Mouse (Mus musculus): ENCODE measurements around the gene Pced1a. TPM values are rescaled to one million over a fixed set of nuclear protein-coding genes. Genes with fewer than 3 reads are reported as not detected.

Pced1a gene
- total and polyA plus RNA-seq, 2 experiments: 6.3 to 29.0 TPM

DNA sequence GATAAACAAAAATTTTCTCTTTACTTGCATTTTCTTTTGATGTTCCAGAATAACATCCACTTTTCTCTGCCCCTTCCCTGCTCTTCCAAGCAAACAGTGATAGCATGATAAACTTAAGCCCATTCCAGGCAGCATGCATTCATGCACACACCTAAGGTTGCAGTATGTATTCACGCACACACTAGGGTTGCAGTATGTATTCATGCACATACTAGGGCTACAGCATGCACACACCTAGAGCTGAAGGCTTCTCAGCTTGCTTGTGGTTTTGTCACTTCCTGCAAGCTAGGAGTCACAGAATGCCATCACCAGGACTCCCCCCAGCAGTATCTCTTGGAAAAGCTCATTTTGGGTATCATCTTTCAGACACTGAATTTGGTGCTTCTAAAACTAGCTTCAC lies 12.3 kb upstream of the Pced1a start:
- WGBS: 96% methylated on average over 1 of the region's 1 CpGs
- DNase-seq (ENCODE audit: extremely low read depth, low read depth, low spot score): no peak
- Histone ChIP-seq H3K4me3 (ENCODE audit: insufficient read depth, low read depth, low read length) (no peak overlapping the region), H3K4me1 (ENCODE audit: control insufficient read depth, insufficient read depth, low read length) (no peaks in the 10 kb centered on the region), H3K27ac (replicated peaks; ENCODE audit: insufficient read depth, low read depth, low read length) (no peak overlapping the region), H3K9ac (ENCODE audit: low read depth, low read length) (no peak overlapping the region), H3K79me2 (ENCODE audit: control insufficient read depth, insufficient read depth, low read length) (peaks cover 5% of the 10 kb centered on the region; the same call in 1 of the 2 replicates), H3K27me3 (ENCODE audit: control insufficient read depth, insufficient read depth, low read length) (no peaks in the 10 kb centered on the region), H3K36me3 (ENCODE audit: control insufficient read depth, insufficient read depth, low read length) (peaks cover 8% of the 10 kb centered on the region; the same call in 1 of the 2 replicates)
- no peak for TF ChIP-seq POLR2A (IDR thresholded peaks at IDR 0.05; ENCODE audit: extremely low read depth, insufficient read depth, low read length)
- no peak for TF ChIP-seq CTCF (IDR thresholded peaks at IDR 0.05; ENCODE audit: low read depth, low read length)

DNA sequence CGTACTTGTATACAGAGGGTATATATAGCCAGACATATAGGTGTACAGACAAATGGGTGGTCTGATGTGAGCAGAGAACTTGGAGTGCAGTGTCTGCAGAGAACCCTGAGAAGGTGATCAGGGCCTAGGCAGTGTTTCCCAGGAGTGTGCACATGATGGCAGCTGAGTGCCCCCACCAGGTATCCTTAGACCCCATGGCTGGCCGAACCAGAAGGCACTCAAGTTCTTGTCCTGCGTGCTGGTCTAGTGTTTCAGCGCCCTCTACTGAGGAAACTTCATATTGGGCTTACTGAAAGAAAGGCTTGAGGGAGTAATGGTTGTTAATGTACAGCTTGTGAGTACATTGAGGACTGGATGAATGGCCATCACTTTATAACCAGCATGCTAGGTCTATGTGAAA lies 8.7 kb upstream of the Pced1a start:
- Histone ChIP-seq H3K27ac (replicated peaks; ENCODE audit: insufficient read depth, low read depth, low read length) (no peak overlapping the region), H3K4me3 (ENCODE audit: insufficient read depth, low read depth, low read length) (no peak overlapping the region), H3K27me3 (ENCODE audit: control insufficient read depth, insufficient read depth, low read length) (no peaks in the 10 kb centered on the region), H3K36me3 (ENCODE audit: control insufficient read depth, insufficient read depth, low read length) (no peaks in the 10 kb centered on the region), H3K4me1 (ENCODE audit: control insufficient read depth, insufficient read depth, low read length) (no peaks in the 10 kb centered on the region), H3K79me2 (ENCODE audit: control insufficient read depth, insufficient read depth, low read length) (peaks cover 5% of the 10 kb centered on the region; the same call in 1 of the 2 replicates), H3K9ac (ENCODE audit: low read depth, low read length) (no peak overlapping the region)
- TF ChIP-seq CTCF (IDR thresholded peaks at IDR 0.05; ENCODE audit: low read depth, low read length): peak; percentile 50
- TF ChIP-seq POLR2A (IDR thresholded peaks at IDR 0.05; ENCODE audit: extremely low read depth, insufficient read depth, low read length): no peak
- 23% methylated on average over 4 of the region's 4 CpGs for WGBS
- peak; percentile 44 for DNase-seq (ENCODE audit: extremely low read depth, low read depth, low spot score)

DNA sequence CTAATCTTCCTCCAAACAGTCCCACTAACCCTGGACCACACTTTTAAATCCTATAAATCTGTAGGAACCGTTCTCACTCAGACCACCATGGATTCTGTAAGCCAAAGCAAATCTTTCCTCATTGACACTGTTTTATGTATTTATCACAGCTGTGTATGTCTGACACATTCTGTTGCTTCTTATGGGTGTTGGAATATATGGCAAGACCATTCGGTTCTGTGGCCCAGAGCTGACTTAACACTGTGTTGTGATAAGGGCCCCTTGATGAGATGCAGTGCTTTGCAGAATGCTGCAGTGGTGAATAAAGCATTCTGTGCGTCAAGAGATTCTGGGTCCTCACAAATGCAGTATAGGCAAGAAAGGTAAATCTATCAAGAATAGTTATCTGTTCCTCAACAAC lies 7.7 kb upstream of the Pced1a start:
- 91% methylated on average over 3 of the region's 3 CpGs for WGBS
- H3K9ac ChIP-seq (ENCODE audit: low read depth, low read length): no peak overlapping the region
- TF ChIP-seq CTCF (IDR thresholded peaks at IDR 0.05; ENCODE audit: low read depth, low read length): no peak
- TF ChIP-seq POLR2A (IDR thresholded peaks at IDR 0.05; ENCODE audit: extremely low read depth, insufficient read depth, low read length): no peak
- no peaks in the 10 kb centered on the region for H3K4me1 ChIP-seq (ENCODE audit: control insufficient read depth, insufficient read depth, low read length)
- no peaks in the 10 kb centered on the region for H3K36me3 ChIP-seq (ENCODE audit: control insufficient read depth, insufficient read depth, low read length)
- DNase-seq (ENCODE audit: extremely low read depth, low read depth, low spot score): no peak
- no peak overlapping the region for H3K4me3 ChIP-seq (ENCODE audit: insufficient read depth, low read depth, low read length)
- H3K27ac ChIP-seq (replicated peaks; ENCODE audit: insufficient read depth, low read depth, low read length): no peak overlapping the region
- no peaks in the 10 kb centered on the region for H3K27me3 ChIP-seq (ENCODE audit: control insufficient read depth, insufficient read depth, low read length)
- peaks cover 5% of the 10 kb centered on the region; the same call in 1 of the 2 replicates for H3K79me2 ChIP-seq (ENCODE audit: control insufficient read depth, insufficient read depth, low read length)

DNA sequence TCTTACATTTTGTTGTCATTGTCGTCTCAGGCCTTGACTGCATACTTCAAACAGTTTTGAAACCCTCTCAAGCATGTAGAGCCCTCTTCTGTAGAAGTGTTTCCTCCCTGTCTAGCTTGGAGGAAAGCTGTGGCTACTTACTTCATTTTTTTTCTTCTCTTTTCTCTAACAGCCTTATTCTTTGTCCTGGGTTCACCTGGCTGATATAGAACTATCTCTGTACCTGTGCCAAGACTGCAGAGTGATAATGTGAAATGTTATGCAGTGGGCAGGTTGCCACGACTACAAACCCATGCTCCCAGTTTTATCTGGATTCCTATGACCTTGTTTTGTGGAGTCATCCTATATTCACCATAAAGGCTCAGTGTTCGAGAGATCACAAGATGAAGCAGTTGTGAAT lies 6.0 kb upstream of the Pced1a start:
- no peak overlapping the region for H3K27ac ChIP-seq (replicated peaks; ENCODE audit: insufficient read depth, low read depth, low read length)
- TF ChIP-seq POLR2A (IDR thresholded peaks at IDR 0.05; ENCODE audit: extremely low read depth, insufficient read depth, low read length) (no peak), CTCF (IDR thresholded peaks at IDR 0.05; ENCODE audit: low read depth, low read length) (no peak)
- no peaks in the 10 kb centered on the region for H3K4me1 ChIP-seq (ENCODE audit: control insufficient read depth, insufficient read depth, low read length)
- no peak overlapping the region for H3K9ac ChIP-seq (ENCODE audit: low read depth, low read length)
- H3K79me2 ChIP-seq (ENCODE audit: control insufficient read depth, insufficient read depth, low read length): peaks cover 8% of the 10 kb centered on the region; the same call in 1 of the 2 replicates
- 72% methylated on average over 3 of the region's 3 CpGs for WGBS
- no peak overlapping the region for H3K4me3 ChIP-seq (ENCODE audit: insufficient read depth, low read depth, low read length)
- no peak for DNase-seq (ENCODE audit: extremely low read depth, low read depth, low spot score)
- no peaks in the 10 kb centered on the region for H3K36me3 ChIP-seq (ENCODE audit: control insufficient read depth, insufficient read depth, low read length)
- no peaks in the 10 kb centered on the region for H3K27me3 ChIP-seq (ENCODE audit: control insufficient read depth, insufficient read depth, low read length)

DNA sequence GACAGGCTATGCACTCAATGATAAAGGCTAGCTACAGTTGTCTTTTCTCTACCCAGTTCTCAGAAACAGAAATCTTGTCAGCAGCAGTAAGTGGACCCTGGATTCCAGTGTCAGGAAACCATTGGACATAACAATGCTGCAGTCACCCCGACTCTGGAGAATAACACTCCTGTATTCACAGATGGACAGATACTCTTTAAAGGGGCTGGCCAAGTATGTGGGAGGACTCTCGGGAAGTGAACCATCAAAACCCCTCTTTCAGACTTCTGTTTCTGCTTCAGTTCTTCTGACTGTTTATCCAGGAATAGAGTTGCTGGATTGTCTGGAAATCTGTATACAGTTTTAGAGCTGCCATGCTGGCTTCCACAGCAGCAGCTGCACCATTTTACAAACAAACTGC lies 5.3 kb upstream of the Pced1a start:
- Histone ChIP-seq H3K36me3 (ENCODE audit: control insufficient read depth, insufficient read depth, low read length) (no peaks in the 10 kb centered on the region), H3K4me1 (ENCODE audit: control insufficient read depth, insufficient read depth, low read length) (no peaks in the 10 kb centered on the region), H3K27me3 (ENCODE audit: control insufficient read depth, insufficient read depth, low read length) (no peaks in the 10 kb centered on the region), H3K4me3 (ENCODE audit: insufficient read depth, low read depth, low read length) (no peak overlapping the region), H3K27ac (replicated peaks; ENCODE audit: insufficient read depth, low read depth, low read length) (no peak overlapping the region), H3K79me2 (ENCODE audit: control insufficient read depth, insufficient read depth, low read length) (peaks cover 8% of the 10 kb centered on the region; the same call in 1 of the 2 replicates), H3K9ac (ENCODE audit: low read depth, low read length) (no peak overlapping the region)
- DNase-seq (ENCODE audit: extremely low read depth, low read depth, low spot score): no peak
- 77% methylated on average over 2 of the region's 2 CpGs for WGBS
- TF ChIP-seq POLR2A (IDR thresholded peaks at IDR 0.05; ENCODE audit: extremely low read depth, insufficient read depth, low read length) (no peak), CTCF (IDR thresholded peaks at IDR 0.05; ENCODE audit: low read depth, low read length) (no peak)

DNA sequence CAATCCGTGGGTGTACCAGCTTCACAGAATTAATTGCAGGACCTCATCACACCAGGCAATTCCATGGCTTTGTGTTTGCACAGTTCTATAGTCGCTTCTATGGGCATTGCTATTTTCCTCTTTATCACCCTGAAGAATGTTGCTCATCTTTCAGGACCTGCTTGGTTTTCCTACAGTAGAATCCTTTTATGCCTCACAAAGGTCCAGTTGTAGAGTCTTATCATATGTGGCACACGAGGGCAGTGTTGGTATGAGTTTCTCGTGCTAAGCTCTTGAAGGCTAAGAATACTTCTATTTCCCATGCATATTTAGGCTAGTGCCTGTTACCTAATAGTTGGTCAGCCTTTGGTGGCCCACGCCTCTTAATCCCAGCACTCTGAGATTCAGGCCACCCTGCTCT lies 611 bp upstream of the Pced1a start:
- Histone ChIP-seq H3K4me3 (ENCODE audit: insufficient read depth, low read depth, low read length) (peak overlapping the region; percentile 84; the same call in 1 of the 2 replicates), H3K27me3 (ENCODE audit: control insufficient read depth, insufficient read depth, low read length) (no peaks in the 10 kb centered on the region), H3K79me2 (ENCODE audit: control insufficient read depth, insufficient read depth, low read length) (peaks cover 3% of the 10 kb centered on the region; the same call in 1 of the 2 replicates), H3K4me1 (ENCODE audit: control insufficient read depth, insufficient read depth, low read length) (peaks cover 5% of the 10 kb centered on the region), H3K27ac (replicated peaks; ENCODE audit: insufficient read depth, low read depth, low read length) (no peak overlapping the region), H3K36me3 (ENCODE audit: control insufficient read depth, insufficient read depth, low read length) (no peaks in the 10 kb centered on the region), H3K9ac (ENCODE audit: low read depth, low read length) (peak overlapping the region; percentile 82)
- no peak for DNase-seq (ENCODE audit: extremely low read depth, low read depth, low spot score)
- no peak for TF ChIP-seq CTCF (IDR thresholded peaks at IDR 0.05; ENCODE audit: low read depth, low read length)
- TF ChIP-seq POLR2A (IDR thresholded peaks at IDR 0.05; ENCODE audit: extremely low read depth, insufficient read depth, low read length): no peak
- 38% methylated on average over 5 of the region's 5 CpGs for WGBS

Measured in liver, adult 2 months (tissue).